Mouse (Mus musculus) kidney, postnatal 14 days (tissue): ENCODE data around the gene Clybl.

Experiments used
- DNase-seq: peaks from one replicate; pipeline ENCODE4 v3.0.0; 2022; ENCODE audit warnings: mixed read lengths

Gene Clybl

DNA sequence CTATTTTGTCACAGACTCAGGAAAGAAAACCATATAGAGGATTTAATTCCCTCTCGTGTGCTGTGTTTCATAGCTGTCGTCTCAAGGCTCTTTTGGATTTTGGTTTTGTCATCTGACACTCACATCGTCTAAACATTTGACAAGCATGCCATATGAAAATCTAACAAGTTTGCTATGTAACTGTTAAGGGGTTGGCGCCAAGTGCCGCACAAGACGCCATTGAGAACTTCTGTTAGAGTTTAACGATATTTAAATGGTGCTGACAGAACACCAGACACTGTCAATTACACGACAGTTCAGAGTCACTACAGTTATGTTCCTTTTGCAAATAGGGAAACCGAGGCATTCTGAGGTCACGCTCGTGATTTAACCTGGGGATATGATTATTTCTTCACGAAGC lies 134.2 kb downstream of the Clybl start:
- no peak for DNase-seq

DNA sequence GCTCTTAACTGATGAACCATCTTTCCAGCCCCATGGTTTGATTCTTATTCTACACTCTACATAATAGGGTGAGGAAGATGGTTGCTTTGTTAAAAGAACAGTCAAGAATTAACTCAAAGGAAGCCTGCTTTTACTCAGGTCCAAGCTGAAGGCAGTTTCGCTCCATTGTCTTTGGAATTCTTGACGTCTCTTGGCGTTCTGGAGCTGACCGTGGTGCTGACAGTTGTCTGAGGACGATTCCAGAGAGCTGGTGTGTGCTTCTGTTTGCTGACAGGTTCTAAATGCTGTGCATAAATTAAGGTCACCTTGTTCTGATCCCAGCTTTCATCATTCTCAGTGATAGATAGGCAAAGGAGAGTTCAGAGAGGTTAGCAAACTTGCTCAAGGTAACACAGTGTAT lies 140.6 kb downstream of the Clybl start:
- no peak for DNase-seq

DNA sequence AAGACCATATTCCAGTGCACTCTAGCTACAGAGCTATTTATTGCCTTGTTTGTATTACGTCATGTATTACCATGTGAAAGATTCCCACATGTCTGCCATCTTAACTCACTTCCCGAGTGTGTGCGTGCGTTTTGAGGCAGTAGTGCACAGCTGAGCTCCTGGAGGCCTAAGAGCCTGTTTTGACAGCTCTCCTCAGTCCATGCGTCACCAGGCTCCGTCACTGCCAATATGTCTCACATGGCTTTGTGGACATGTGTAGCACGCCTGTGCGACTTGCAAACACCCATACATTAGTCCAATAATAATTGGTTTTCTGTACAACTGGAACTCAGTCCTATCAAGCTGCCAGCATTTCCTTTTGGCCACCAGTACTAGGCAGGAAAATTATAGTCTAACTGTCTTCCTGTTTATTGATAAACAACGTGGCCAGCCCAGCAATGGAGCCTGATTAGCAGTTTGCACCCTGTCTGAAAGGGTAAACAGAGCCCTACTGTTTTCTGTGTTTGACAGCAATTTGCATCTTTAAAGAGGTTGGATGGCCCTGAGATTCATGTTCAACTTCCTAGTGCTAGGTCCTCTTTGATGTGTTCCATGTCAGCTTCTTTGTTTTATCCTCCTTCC lies 142.4 kb downstream of the Clybl start:
- DNase-seq: no peak

DNA sequence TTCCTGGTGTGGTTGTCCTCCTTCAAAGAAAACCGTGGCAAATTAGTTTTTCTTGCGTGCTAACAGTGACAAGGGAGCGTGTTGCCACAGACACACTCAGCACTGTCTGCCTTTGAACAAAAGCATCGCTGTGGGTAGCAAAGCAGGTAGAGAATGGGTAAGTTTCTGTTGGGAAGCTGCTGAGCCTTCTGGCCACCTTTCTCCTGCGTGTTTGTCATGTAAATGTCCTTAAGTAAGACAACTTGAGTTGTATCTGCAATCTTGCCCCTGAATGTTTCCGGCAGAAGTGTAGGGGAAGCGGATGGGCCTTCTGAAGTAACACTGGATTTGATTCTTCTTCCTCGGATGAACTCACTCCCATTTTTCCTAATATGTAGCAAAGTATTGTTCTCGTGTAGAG lies 148.6 kb downstream of the Clybl start:
- DNase-seq: no peak

GRCm38 (mm10) chr14:122330716-122331115 lies 149.2 kb downstream of the Clybl start:
- DNase-seq: no peak

DNA sequence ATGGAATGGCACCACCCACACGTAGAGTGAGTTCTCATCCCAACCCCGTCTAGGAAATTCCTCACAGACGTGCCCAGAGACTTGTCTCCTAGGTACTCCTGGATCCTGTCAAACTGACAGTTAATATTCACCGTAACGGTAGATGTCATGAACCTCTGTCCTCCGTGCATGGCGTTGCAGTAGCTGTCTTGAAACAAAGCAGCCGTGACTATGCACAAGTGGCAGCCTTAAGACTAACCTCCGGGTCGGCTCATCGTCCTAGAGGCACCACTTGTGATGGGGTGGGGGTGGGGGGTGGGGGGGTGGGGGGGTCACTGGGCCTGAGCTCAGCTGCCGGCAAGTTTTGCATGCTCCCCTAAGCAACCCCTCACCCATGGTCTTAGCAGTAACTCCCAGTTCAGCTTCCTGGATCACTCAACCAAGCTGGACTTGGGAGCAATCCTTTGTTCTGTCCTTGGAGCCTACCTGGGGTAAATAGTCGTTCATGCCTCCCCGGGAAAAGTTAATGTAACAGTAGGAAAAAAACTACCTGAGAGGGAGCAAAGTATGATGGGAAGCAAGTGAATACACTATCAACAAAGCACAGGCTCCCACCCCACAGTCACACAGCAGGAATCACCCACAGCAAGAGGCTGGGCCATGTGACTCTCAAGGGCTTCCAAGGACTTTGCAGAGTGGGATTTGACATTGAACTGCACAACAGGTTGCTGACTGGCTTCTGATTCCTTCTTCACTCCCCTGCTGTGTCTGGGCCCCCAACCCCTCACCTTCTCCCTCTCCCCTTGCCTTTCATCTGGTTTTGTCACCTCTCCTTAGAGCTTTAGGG lies 150.3 kb downstream of the Clybl start:
- no peak for DNase-seq

- DNase-seq: no peak
Observed at GRCm38 (mm10) chr14:122336957-122337356, 155.5 kb downstream of the Clybl start.

- no peak for DNase-seq
Observed at GRCm38 (mm10) chr14:122338784-122339183, 157.3 kb downstream of the Clybl start.

DNA sequence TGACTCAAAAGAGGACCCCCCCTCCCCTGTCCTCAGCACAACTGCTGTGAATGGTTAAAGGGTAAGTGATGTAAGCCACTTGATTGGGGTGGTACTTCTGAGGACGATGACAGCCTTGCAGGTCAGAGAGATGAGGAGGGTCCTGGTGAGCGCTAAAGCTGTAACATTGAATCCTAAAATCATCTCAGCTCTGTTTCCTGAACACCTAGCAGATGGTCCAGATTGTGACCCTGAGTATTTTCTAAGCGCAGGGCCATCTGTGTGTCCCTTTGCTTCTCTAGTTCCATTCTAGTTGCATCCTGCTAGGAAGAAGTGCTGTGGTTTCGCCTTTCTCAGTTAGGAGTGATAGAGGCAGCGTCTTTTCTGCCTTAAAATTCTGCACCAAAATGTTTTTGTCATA lies 158.6 kb downstream of the Clybl start:
- DNase-seq: no peak

DNA sequence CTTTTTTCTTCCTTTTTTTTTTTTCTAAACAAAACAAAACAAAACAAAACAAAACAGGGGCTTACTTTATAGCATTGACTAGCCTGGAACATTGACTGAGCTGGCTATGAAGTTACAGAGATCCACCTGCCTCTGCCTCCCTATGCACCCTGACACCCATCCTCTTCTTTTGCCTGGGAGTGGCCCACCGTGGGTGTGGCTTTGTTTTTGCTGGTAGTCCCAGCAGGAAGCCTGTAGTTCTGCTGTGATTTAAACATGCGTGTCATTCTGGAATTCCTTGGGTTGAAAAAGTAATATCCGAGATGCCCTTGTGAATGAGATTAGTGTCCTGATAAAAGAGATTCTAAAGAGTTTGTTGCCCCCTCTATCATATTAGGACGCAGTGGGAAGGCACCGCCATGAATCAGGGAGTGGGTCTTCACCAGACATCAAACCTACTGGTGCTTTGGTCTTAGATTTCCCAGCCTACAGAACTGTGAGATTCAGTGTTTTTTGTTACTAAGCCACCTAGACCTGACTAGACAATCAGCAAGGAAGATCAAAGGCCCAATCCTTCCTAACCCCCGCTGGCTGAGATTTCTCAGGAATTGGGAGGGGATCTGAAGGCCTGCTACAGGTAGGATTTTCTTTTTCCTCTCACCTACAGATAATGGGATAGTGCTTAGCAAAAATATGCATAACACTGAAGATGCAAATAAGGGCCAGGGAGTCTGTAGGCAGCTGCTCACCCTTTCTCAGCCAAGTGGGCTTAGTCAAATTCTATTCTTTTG lies 160.3 kb downstream of the Clybl start:
- DNase-seq: no peak

GRCm38 (mm10) chr14:122344272-122345224 lies 163.0 kb downstream of the Clybl start:
- DNase-seq: no peak

DNA sequence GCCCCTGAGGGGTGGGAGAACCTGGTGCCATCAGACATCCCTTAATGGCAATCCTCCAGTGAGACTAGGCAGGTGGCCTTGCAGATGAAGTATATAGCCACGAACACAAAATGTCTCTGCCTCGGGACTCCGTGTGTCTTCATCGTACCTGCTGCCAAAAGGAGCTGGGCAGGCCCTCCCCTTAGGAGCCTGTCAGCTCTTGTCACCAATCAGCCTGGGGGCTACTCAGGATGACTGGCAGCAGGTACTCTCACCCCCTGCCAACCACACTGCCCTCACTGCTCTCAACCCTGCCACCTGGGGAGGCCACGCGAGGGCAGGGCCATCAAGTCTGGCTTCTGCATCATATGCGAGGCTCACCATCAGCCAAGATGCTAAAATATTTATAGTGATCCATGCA lies 166.6 kb downstream of the Clybl start:
- no peak for DNase-seq

GRCm38 (mm10) chr14:122349326-122349725 lies 167.8 kb downstream of the Clybl start:
- no peak for DNase-seq

- no peak for DNase-seq
Observed at GRCm38 (mm10) chr14:122349761-122350160, 168.3 kb downstream of the Clybl start.

- no peak for DNase-seq
Observed at GRCm38 (mm10) chr14:122350766-122351165, 169.3 kb downstream of the Clybl start.

GRCm38 (mm10) chr14:122357316-122357715 lies 175.8 kb downstream of the Clybl start:
- no peak for DNase-seq

DNA sequence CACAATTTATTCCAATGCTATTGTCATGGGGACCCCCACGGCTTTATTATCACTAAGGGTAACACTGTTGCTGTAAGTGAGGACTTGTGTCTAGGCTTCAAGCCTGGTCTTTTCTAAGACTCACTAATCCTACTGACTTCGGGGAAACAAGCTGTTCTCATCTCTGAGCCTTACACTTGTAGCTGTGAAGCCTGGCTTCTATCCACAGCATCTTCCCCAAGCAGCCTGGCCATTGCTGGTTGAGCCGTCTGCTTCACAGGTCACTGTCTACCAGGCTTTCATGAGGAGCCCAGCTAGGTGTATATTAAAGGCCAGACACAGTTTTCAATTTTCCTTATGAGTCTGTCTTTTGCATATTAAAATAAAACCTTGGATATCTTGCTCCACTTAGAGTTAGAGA lies 177.1 kb downstream of the Clybl start:
- no peak for DNase-seq

DNA sequence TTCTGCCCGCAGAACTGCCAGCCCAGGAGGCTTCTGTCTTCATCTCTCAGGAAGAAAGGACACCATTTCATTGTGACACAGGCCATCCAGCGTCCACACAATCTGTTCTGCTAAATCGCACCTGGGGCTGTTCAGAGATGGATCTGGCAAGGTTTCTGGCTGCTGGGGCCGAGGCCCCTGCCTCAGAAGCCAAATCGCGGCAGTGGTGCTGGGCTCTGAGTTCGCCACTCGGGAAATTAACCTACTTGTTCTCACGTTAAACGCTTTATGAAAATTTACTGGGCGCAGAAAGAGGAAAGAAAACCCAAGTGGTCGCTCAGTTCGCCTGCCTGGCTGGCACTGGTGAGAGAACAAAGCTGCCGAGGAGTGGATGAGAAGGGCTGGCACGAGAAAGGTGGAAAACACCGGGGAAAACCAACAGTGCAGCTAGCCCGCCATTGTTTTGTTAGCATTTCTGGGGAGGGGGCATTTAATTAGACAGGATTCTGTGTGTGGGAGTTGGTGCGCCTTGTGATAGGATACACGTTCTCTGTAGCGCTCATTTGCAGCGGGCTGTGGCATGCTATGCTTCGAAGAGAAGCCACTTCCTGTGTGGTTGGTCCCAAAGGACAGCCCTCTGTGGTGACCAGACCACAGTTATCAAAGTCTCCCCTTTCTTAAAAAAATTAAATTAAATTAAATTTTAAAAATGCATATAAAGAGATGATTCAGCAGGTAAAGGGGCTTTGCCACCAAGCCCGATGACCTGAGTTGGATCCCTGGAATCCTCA lies 177.8 kb downstream of the Clybl start:
- DNase-seq: no peak

- no peak for DNase-seq
Observed at GRCm38 (mm10) chr14:122361807-122362206, 180.3 kb downstream of the Clybl start.

DNA sequence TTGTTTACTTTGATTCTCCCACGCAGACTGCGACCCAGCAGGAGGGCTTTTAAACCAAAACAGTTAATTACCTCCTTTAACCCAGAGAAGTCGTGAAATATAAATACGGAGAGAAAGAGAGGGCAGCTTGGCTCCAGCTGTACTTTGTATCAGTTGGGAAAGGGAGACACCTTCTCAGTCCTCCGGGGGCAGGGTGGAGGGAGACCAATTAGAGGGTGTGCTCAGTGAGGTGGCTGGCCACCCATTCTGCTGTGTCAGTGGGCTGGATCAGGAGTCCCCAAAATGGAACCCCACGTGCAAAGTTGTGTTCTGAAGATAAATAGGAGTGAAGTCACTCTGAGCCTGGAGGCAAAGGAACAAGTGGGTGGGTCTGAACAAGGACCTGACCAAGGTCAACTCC lies 181.7 kb downstream of the Clybl start:
- DNase-seq: no peak

DNA sequence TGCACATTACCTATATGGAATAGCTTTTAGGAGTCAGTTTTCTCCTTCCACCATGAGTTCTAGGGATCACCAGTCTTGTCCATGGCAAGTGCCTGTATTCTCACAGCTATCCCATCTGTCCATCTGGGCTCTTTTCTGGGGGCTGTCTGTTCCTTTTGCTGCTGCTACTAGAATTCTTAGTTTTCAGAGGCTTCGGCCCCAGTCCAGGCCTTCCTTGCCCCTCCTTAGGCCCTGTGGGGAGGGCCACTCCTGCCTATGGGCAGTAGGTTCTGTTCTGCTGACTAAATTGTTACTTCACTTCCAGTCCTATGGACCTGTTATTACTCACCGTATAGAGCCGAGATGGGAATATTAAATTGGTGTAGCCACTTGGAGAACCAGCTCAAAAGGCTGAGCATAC lies 182.5 kb downstream of the Clybl start:
- no peak for DNase-seq
